8 mouse cellular contexts compared by ENCODE assay signal in the genomic region with DNA sequence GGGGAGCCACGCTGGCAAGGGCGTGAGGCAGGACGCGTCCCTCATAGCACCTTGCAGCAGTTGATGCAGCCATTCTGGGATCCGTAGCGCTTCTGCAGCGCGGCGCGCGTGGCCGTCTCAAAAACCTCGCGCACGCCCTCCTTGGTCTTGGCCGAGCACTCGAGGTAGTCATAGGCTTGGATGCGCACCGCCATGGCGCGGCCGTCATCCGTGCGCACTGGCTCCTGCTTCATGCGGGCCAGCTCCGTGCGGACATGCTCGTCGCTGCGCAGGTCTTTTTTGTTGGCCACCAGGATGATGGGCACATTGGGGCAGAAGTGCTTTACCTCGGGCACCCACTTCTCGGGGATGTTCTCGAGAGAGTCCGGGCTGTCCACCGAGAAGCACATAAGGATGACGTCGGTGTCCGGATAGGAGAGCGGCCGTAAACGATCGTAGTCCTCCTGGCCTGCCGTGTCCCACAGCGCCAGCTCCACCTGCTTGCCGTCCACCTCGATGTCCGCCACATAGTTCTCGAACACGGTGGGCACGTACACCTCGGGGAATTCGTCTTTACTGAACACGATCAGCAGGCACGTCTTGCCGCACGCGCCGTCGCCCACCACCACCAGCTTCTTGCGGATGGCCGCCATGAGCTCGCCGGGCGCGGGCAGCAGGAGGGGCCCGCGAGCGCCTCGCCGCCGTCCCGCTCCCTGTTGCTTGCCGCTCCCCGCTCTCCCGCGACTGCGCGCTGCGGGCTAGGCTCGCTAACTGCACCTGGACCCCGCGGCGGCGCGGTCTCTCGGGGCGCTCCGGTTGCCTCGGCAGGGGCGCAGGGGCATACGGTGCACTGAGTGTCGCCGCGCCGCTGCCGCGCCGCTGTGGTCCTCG. TPM values are rescaled to one million over a fixed set of nuclear protein-coding genes. Genes with fewer than 3 reads are reported as not detected.
DNase-seq lines count a peak whose midpoint lies in the region; ATAC-seq and TF ChIP-seq lines count a peak whose summit lies in the region.

No protein-coding gene starts in this region.

- no peaks in the 10 kb centered on the region for H3K9me3 ChIP-seq in intestine, embryonic 15.5 days
- H3K9me3 ChIP-seq in midbrain, embryonic 16.5 days (replicated peaks; ENCODE audit: control insufficient read depth, low read length, poor library complexity, severe bottlenecking): no peaks in the 10 kb centered on the region

- H3K27me3 ChIP-seq in intestine, embryonic 15.5 days (replicated peaks): no peaks in the 10 kb centered on the region
- H3K27me3 ChIP-seq in liver, adult 2 months (ENCODE audit: control insufficient read depth, insufficient read depth, low read length): no peaks in the 10 kb centered on the region
- H3K27me3 ChIP-seq in midbrain, embryonic 16.5 days (ENCODE audit: control insufficient read depth, insufficient read depth, low read depth, low read length): no peaks in the 10 kb centered on the region
- H3K27me3 ChIP-seq in splenic B cell, adult 2 months (ENCODE audit: control insufficient read depth, insufficient read depth, low read length, poor library complexity, severe bottlenecking): no peaks in the 10 kb centered on the region

- no peak for TF ChIP-seq CTCF in cortical plate, adult 2 months (IDR thresholded peaks at IDR 0.05; ENCODE audit: extremely low read depth, insufficient read depth, low read length)
- peak; percentile 24 for TF ChIP-seq CTCF in liver, adult 2 months (IDR thresholded peaks at IDR 0.05; ENCODE audit: low read depth, low read length)

- DNase-seq in urinary bladder, adult 2 months (ENCODE audit: low spot score): peak; percentile 95
- no peak for DNase-seq in urinary bladder, postnatal 10 days (ENCODE audit: low spot score)
- peak; percentile 56 for DNase-seq in gastrocnemius, postnatal 25 days
- peak; percentile 47 for DNase-seq in liver, adult 2 months (ENCODE audit: extremely low read depth, low read depth, low spot score)
- peak; percentile 67 for DNase-seq in splenic B cell, adult 2 months (ENCODE audit: low read depth, low spot score)

- peak; percentile 57 for ATAC-seq in intestine, embryonic 15.5 days
- ATAC-seq in midbrain, embryonic 16.5 days: peak; percentile 53

- no peak for TF ChIP-seq POLR2A in cortical plate, adult 2 months (IDR thresholded peaks at IDR 0.05; ENCODE audit: extremely low read depth, insufficient read depth, low read length)
- no peak for TF ChIP-seq POLR2A in liver, adult 2 months (IDR thresholded peaks at IDR 0.05; ENCODE audit: extremely low read depth, insufficient read depth, low read length)

- peak overlapping the region; percentile 97 for H3K9ac ChIP-seq in intestine, embryonic 15.5 days
- peak overlapping the region; percentile 87 for H3K9ac ChIP-seq in liver, adult 2 months (ENCODE audit: low read depth, low read length)
- peak overlapping the region; percentile 100 for H3K9ac ChIP-seq in midbrain, embryonic 16.5 days (ENCODE audit: low read depth, low read length)

- no peaks in the 10 kb centered on the region for H3K36me3 ChIP-seq in intestine, embryonic 15.5 days
- no peaks in the 10 kb centered on the region for H3K36me3 ChIP-seq in liver, adult 2 months (ENCODE audit: control insufficient read depth, insufficient read depth, low read length)
- no peaks in the 10 kb centered on the region for H3K36me3 ChIP-seq in midbrain, embryonic 16.5 days (ENCODE audit: control insufficient read depth, insufficient read depth, low read length)
- H3K36me3 ChIP-seq in splenic B cell, adult 2 months (ENCODE audit: control insufficient read depth, insufficient read depth, low read length, poor library complexity, severe bottlenecking): no peaks in the 10 kb centered on the region

- H3K4me1 ChIP-seq in cortical plate, adult 2 months (ENCODE audit: control insufficient read depth, insufficient read depth, low read length): peaks cover 3% of the 10 kb centered on the region; the same call in 1 of the 2 replicates
- peaks cover 32% of the 10 kb centered on the region for H3K4me1 ChIP-seq in intestine, embryonic 15.5 days (replicated peaks)
- peaks cover 6% of the 10 kb centered on the region for H3K4me1 ChIP-seq in liver, adult 2 months (ENCODE audit: control insufficient read depth, insufficient read depth, low read length)
- H3K4me1 ChIP-seq in midbrain, embryonic 16.5 days (ENCODE audit: control insufficient read depth, insufficient read depth, low read length): peaks cover 30% of the 10 kb centered on the region

- H3K79me2 ChIP-seq in liver, adult 2 months (ENCODE audit: control insufficient read depth, insufficient read depth, low read length): peaks cover 13% of the 10 kb centered on the region; the same call in 1 of the 2 replicates

- WGBS in intestine, embryonic 15.5 days: under 1% methylated on average over 99 of the region's 99 CpGs
- WGBS in liver, adult 2 months: under 1% methylated on average over 99 of the region's 99 CpGs
- under 1% methylated on average over 94 of the region's 99 CpGs for WGBS in midbrain, embryonic 16.5 days

- peak overlapping the region; percentile 94 for H3K4me3 ChIP-seq in cortical plate, adult 2 months (ENCODE audit: insufficient read depth, low read length)
- H3K4me3 ChIP-seq in intestine, embryonic 15.5 days (replicated peaks): peak overlapping the region; percentile 94
- peak overlapping the region; percentile 80 for H3K4me3 ChIP-seq in liver, adult 2 months (ENCODE audit: insufficient read depth, low read depth, low read length)
- H3K4me3 ChIP-seq in midbrain, embryonic 16.5 days (ENCODE audit: low read depth, low read length): peak overlapping the region; percentile 89

- peak overlapping the region; percentile 95 for H3K27ac ChIP-seq in cortical plate, adult 2 months (ENCODE audit: insufficient read depth, low read length)
- H3K27ac ChIP-seq in intestine, embryonic 15.5 days: peak overlapping the region; percentile 99
- H3K27ac ChIP-seq in liver, adult 2 months (replicated peaks; ENCODE audit: insufficient read depth, low read depth, low read length): peak overlapping the region; percentile 88
- peak overlapping the region; percentile 100 for H3K27ac ChIP-seq in midbrain, embryonic 16.5 days (ENCODE audit: low read length)

- peak overlapping the region; percentile 84 for H3K4me2 ChIP-seq in intestine, embryonic 15.5 days (replicated peaks)
- peak overlapping the region; percentile 94 for H3K4me2 ChIP-seq in midbrain, embryonic 16.5 days (ENCODE audit: low read length)

RNA-seq across cellular contexts. Expression of a gene that starts 0.6 kb away (rescaled TPM):
- 189 and 223 TPM in 2 replicates for polyA plus RNA-seq in urinary bladder, adult 2 months (2012; rRNA removed)
- polyA plus RNA-seq in cortical plate, adult 2 months (2012; rRNA removed): 353 and 368 TPM in 2 replicates
- total RNA-seq in gastrocnemius, postnatal 25 days (2021): 10 to 100 TPM; 42.1 to 43.0 TPM
- 32.2 and 32.4 TPM in 2 replicates for polyA plus RNA-seq in intestine, embryonic 15.5 days (2015; fragmentation: Nextera tagmentation; extraction: Ambion mirVana)
- 12.8 and 25.2 TPM in 2 replicates for total RNA-seq in liver, adult 2 months (2014; rRNA removed)
- polyA plus RNA-seq in liver, adult 2 months (2012; rRNA removed): 24.9 and 31.0 TPM in 2 replicates
- polyA plus RNA-seq in midbrain, embryonic 16.5 days (2015; fragmentation: Nextera tagmentation; extraction: Ambion mirVana): 75.7 and 80.0 TPM in 2 replicates
